Mouse (Mus musculus) heart, postnatal 0 days (tissue): ENCODE data around the gene Itprip.

Experiments used
- CTCF ChIP-seq: IDR thresholded peaks from 2 replicates; pipeline ENCODE4 v1.5.1; 2016; ENCODE audit warnings: antibody characterized with exemption, control low read depth, low read depth
- EP300 ChIP-seq: IDR thresholded peaks from 2 replicates; pipeline ENCODE4 v1.6.1; 2016; ENCODE audit warnings: antibody characterized with exemption, low read depth

- TF ChIP-seq CTCF (0 out of 2 replicates have a peak, but pooled peaks have one; percentile 9), EP300 (0 out of 2 replicates have a peak, but pooled peaks have one; percentile 28)
These were observed 16.5 kb downstream of the Itprip start for GRCm38 (mm10) chr19:47902316-47903201.
